Mouse (Mus musculus) hindbrain, postnatal 0 days (tissue): ENCODE results near the gene Gm4756. TPM values are rescaled to one million over a fixed set of nuclear protein-coding genes. Genes with fewer than 3 reads are reported as not detected.
"Not testable (repeated sequence)": the region's sequence is repeated elsewhere in the genome, so short reads cannot be mapped to it uniquely, and the experiment has no call there.

Experiments used
- ATAC-seq: fragments of 200-750 bp; cut with Nextera tagmentation; 2 replicates; pipeline ENCODE4 v1.8.0; 2017; ENCODE audit warnings: mild to moderate bottlenecking, moderate TSS enrichment, moderate library complexity
- DNase-seq: peaks from one replicate; pipeline ENCODE4 v3.0.0-alpha.2; 2015; ENCODE audit warnings: low spot score
- H3K27ac ChIP-seq: fragments of 300-500 bp; sonication (generic); 2 replicates; pipeline ENCODE4 v1.5.1; 2014; ENCODE audit warnings: mild to moderate bottlenecking
- H3K27me3 ChIP-seq: fragments of 300-500 bp; sonication (generic); 2 replicates; pipeline ENCODE4 v1.6.1; 2014; ENCODE audit warnings: low read length, mixed read lengths; ENCODE audit not compliant: insufficient read depth
- H3K36me3 ChIP-seq: fragments of 300-500 bp; sonication (generic); 2 replicates; pipeline ENCODE4 v1.6.1; 2014; ENCODE audit warnings: low read length, mixed read lengths; ENCODE audit not compliant: insufficient read depth
- H3K4me1 ChIP-seq: fragments of 300-500 bp; sonication (generic); 2 replicates; pipeline ENCODE4 v1.6.1; 2014; ENCODE audit warnings: antibody characterized with exemption, low read length, mixed read lengths; ENCODE audit not compliant: insufficient read depth
- H3K4me2 ChIP-seq: fragments of 300-500 bp; sonication (generic); 2 replicates; pipeline ENCODE4 v1.6.1; 2014; ENCODE audit warnings: low read depth, mild to moderate bottlenecking, low read length, moderate library complexity, mixed read lengths
- H3K4me3 ChIP-seq: fragments of 300-500 bp; sonication (generic); 2 replicates; pipeline ENCODE4 v1.5.1; 2014; ENCODE audit warnings: low read length
- H3K9ac ChIP-seq: fragments of 300-500 bp; sonication (generic); replicated peaks from 2 replicates; pipeline ENCODE4 v1.6.1; 2014; ENCODE audit warnings: mild to moderate bottlenecking, low read length, moderate library complexity, mixed read lengths
- H3K9me3 ChIP-seq: fragments of 300-500 bp; sonication (generic); 2 replicates; pipeline ENCODE4 v1.6.1; 2016; ENCODE audit warnings: low read length, mixed read lengths
- CTCF ChIP-seq: IDR thresholded peaks from 2 replicates; pipeline ENCODE4 v1.5.1; 2016; ENCODE audit warnings: antibody characterized with exemption, control low read depth, low read depth
- WGBS: fragments of 180-500 bp; shearing (Covaris S2); extraction: QIAGEN DNeasy Blood & Tissue Kit; methylation state at CpG from one replicate; pipeline ENCODE4 v1.1.7; 2014; 5-methylcytosine and 5-hydroxymethylcytosine counted together
- polyA plus RNA-seq: library from polyadenylated mRNA; unstranded; fragments of >200 nt; fragmentation: Nextera tagmentation; extraction: Ambion mirVana; gene quantifications from 2 replicates; pipeline ENCODE4 v1.2.1, GENCODE M21; 2015
- total RNA-seq: library from RNA; depleted of rRNA; stranded (reverse); fragments of >200 nt; gene quantifications from 2 replicates; pipeline ENCODE4 v1.2.3, GENCODE M21; 2014

Gene Gm4756
- total and polyA plus RNA-seq, 2 experiments from 2014 or later = not detected

- no peak for TF ChIP-seq CTCF
- H3K4me1 ChIP-seq = no peaks in the 10 kb centered on the region
- H3K27me3 ChIP-seq = no peaks in the 10 kb centered on the region
- ATAC-seq = no peak
- H3K36me3 ChIP-seq = no peaks in the 10 kb centered on the region
- no peak overlapping the region for H3K9ac ChIP-seq
- no peak overlapping the region for H3K4me3 ChIP-seq
- no peak overlapping the region for H3K27ac ChIP-seq
- no peak for DNase-seq
- no peak overlapping the region for H3K4me2 ChIP-seq
- no peaks in the 10 kb centered on the region for H3K9me3 ChIP-seq
- 80% methylated on average over 7 of the region's 7 CpGs for WGBS
These were observed 28.6 kb downstream of the Gm4756 start for GRCm38 (mm10) chr12:72620856-72621255.

- WGBS = 90% methylated on average over 3 of the region's 3 CpGs
These were observed 37.4 kb downstream of the Gm4756 start for GRCm38 (mm10) chr12:72612053-72612452.

GRCm38 (mm10) chr12:72598731-72599130, 50.7 kb downstream of the Gm4756 start:
- ATAC-seq, H3K27ac ChIP-seq, DNase-seq, H3K9ac ChIP-seq, H3K27me3 ChIP-seq, H3K36me3 ChIP-seq, H3K9me3 ChIP-seq, H3K4me1 ChIP-seq, H3K4me3 ChIP-seq, H3K4me2 ChIP-seq: not testable (repeated sequence)
- 95% methylated on average over 2 of the region's 2 CpGs for WGBS

More at GRCm38 (mm10) chr12:72612053-72612452, 37.4 kb downstream of the Gm4756 start:
- DNase-seq (no peak), ATAC-seq (no peak)
- Histone ChIP-seq H3K36me3 (no peaks in the 10 kb centered on the region), H3K4me2 (no peak overlapping the region), H3K9ac (no peak overlapping the region), H3K9me3 (no peaks in the 10 kb centered on the region), H3K27me3 (no peaks in the 10 kb centered on the region), H3K4me1 (no peaks in the 10 kb centered on the region), H3K4me3 (no peak overlapping the region), H3K27ac (no peak overlapping the region)
- no peak for TF ChIP-seq CTCF

GRCm38 (mm10) chr12:72594001-72594400, 55.5 kb downstream of the Gm4756 start:
- Histone ChIP-seq H3K27me3 (no peaks in the 10 kb centered on the region), H3K27ac (no peak overlapping the region), H3K4me2 (no peak overlapping the region), H3K36me3 (no peaks in the 10 kb centered on the region), H3K9me3 (no peaks in the 10 kb centered on the region), H3K9ac (no peak overlapping the region), H3K4me3 (no peak overlapping the region), H3K4me1 (no peaks in the 10 kb centered on the region)
- no peak for ATAC-seq
- no peak for DNase-seq
- WGBS = 70% methylated on average over 2 of the region's 2 CpGs
- no peak for TF ChIP-seq CTCF

- no peak for TF ChIP-seq CTCF
- Histone ChIP-seq H3K4me2 (no peak overlapping the region), H3K27ac (no peak overlapping the region), H3K9ac (no peak overlapping the region), H3K36me3 (no peaks in the 10 kb centered on the region), H3K27me3 (no peaks in the 10 kb centered on the region), H3K4me3 (no peak overlapping the region), H3K9me3 (no peaks in the 10 kb centered on the region), H3K4me1 (no peaks in the 10 kb centered on the region)
- no peak for ATAC-seq
- DNase-seq = no peak
These were observed 56.5 kb downstream of the Gm4756 start for GRCm38 (mm10) chr12:72592991-72593390.

GRCm38 (mm10) chr12:72585339-72585738, 64.1 kb downstream of the Gm4756 start:
- Histone ChIP-seq H3K4me3 (no peak overlapping the region), H3K4me1 (no peaks in the 10 kb centered on the region), H3K4me2 (no peak overlapping the region), H3K27me3 (no peaks in the 10 kb centered on the region), H3K36me3 (no peaks in the 10 kb centered on the region), H3K27ac (no peak overlapping the region), H3K9me3 (no peaks in the 10 kb centered on the region), H3K9ac (no peak overlapping the region)
- DNase-seq = no peak
- no peak for TF ChIP-seq CTCF
- 95% methylated on average over 1 of the region's 1 CpGs for WGBS
- no peak for ATAC-seq

- H3K4me3 ChIP-seq = no peak overlapping the region
- no peak overlapping the region for H3K4me2 ChIP-seq
- no peaks in the 10 kb centered on the region for H3K4me1 ChIP-seq
- TF ChIP-seq CTCF = no peak
- DNase-seq = no peak
- H3K9me3 ChIP-seq = no peaks in the 10 kb centered on the region
- H3K27me3 ChIP-seq = no peaks in the 10 kb centered on the region
- H3K27ac ChIP-seq = no peak overlapping the region
- no peak overlapping the region for H3K9ac ChIP-seq
- peaks cover 6% of the 10 kb centered on the region; the same call in 1 of the 2 replicates for H3K36me3 ChIP-seq
- 97% methylated on average over 2 of the region's 2 CpGs for WGBS
- no peak for ATAC-seq
These were observed 66.4 kb downstream of the Gm4756 start for GRCm38 (mm10) chr12:72583099-72583498.
